ENCODE assay signal across 30 mouse cellular contexts in the genomic region with DNA sequence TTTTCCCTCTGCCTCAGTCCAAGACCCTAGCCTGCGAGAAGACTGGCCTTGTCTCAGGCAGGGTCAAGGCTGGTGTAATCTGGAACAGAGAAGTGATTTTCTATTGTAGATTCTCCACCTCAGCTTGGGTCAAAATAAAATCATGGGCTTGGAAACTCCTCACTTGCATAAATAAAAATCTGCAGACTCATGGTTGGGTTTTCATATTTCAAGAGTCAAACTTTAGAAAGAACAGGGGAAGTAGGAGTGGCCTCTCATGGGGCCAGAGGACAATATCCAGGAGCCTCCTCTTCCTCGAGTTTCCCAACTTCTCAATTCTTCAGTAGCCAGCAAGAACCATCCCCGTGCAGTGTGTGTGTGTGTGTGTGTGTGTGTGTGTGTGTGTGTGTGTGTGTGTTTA. TPM values are rescaled to one million over a fixed set of nuclear protein-coding genes. Genes with fewer than 3 reads are reported as not detected.
"Had no signal": no experiment of that assay in that cellular context is flagged by ENCODE, and none has a peak within 500 bp of the region (broad histone marks: within the 10 kb centered on the region; RNA-seq: fewer than 3 reads in every experiment).

No protein-coding gene starts in this region.

- H3K4me3 ChIP-seq: intestine, embryonic 15.5 days; layer of hippocampus, adult 2 months; lung, embryonic 15.5 days; midbrain, embryonic 10.5 days; midbrain, embryonic 13.5 days; myocyte; neural tube, embryonic 13.5 days had no signal

- ATAC-seq: intestine, embryonic 15.5 days; midbrain, embryonic 13.5 days; midbrain, embryonic 16.5 days had no signal

- DNase-seq: kidney, adult 11 months; kidney, adult 9 months; kidney, postnatal 25 days; layer of hippocampus, adult 9-11 months; lung, postnatal 10 days; retina, postnatal 1 day; right cerebral cortex, postnatal 25 days; thymus, adult 2 months; thymus, postnatal 14 days; thymus, postnatal 4 days had no signal

- H3K4me2 ChIP-seq: intestine, embryonic 15.5 days; lung, embryonic 15.5 days; midbrain, embryonic 13.5 days; neural tube, embryonic 13.5 days had no signal

- H3K4me1 ChIP-seq: intestine, embryonic 15.5 days; lung, embryonic 15.5 days; midbrain, embryonic 10.5 days; midbrain, embryonic 13.5 days; neural tube, embryonic 13.5 days had no signal

- H3K27ac ChIP-seq: intestine, embryonic 15.5 days; kidney, postnatal 0 days; layer of hippocampus, adult 2 months; liver, embryonic 14.5 days; lung, embryonic 15.5 days; midbrain, embryonic 10.5 days; midbrain, embryonic 13.5 days; neural tube, embryonic 13.5 days; stomach, postnatal 0 days had no signal

- H3K36me3 ChIP-seq: intestine, embryonic 15.5 days; lung, embryonic 15.5 days; midbrain, embryonic 10.5 days; midbrain, embryonic 13.5 days; neural tube, embryonic 13.5 days had no signal

- H3K9me3 ChIP-seq: intestine, embryonic 15.5 days; lung, embryonic 15.5 days; midbrain, embryonic 10.5 days; midbrain, embryonic 13.5 days; neural tube, embryonic 13.5 days had no signal

- H3K9ac ChIP-seq: intestine, embryonic 15.5 days; liver, embryonic 14.5 days; lung, embryonic 15.5 days; midbrain, embryonic 13.5 days; neural tube, embryonic 13.5 days had no signal

- H3K27me3 ChIP-seq: intestine, embryonic 15.5 days; lung, embryonic 15.5 days; megakaryocyte, embryonic 14.5 days; midbrain, embryonic 13.5 days; neural tube, embryonic 13.5 days had no signal

RNA-seq across cellular contexts. Expression of a gene that starts 26.9 kb away (rescaled TPM):
- total RNA-seq: layer of hippocampus, adult 2 months; layer of hippocampus, postnatal 25 days; left cerebral cortex, adult 18-20 months; left cerebral cortex, postnatal 36 days; monocyte, adult 5-6 weeks; neutrophil, adult 5-6 weeks had no signal
- polyA plus RNA-seq: kidney, postnatal 0 days; limb, embryonic 11.5 days; midbrain, embryonic 10.5 days; myocyte; small intestine, adult 2 months; stomach, embryonic 14.5 days had no signal
